Mouse (Mus musculus): ENCODE results near the gene Scn10a.

Scn10a gene

DNA sequence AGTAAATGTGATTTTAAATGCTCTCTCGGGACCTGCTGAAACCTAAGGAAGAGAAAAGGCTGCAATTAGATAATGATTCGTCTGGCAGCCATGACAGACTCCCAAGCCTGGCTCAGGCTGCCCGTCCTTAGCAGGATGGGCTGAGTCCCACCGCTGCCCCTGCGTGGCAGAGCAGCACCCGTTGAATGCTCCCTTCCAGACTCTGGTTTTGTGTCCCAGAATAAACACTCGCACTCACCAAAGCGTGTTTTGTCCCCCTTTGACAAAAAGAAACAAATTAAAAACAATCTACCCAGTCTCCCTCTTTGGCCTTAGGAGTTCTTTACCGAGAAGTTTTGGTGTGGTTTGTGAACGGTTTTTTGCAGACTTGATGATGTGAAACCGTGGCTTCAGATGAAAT lies at the start of gene Scn10a:
Gene Scn10a, minus strand, starts transcription at position 101 of the 400 bp plus-strand sequence.
- DNase-seq (ENCODE audit: low spot score in 2 of 2), result no peak

DNA sequence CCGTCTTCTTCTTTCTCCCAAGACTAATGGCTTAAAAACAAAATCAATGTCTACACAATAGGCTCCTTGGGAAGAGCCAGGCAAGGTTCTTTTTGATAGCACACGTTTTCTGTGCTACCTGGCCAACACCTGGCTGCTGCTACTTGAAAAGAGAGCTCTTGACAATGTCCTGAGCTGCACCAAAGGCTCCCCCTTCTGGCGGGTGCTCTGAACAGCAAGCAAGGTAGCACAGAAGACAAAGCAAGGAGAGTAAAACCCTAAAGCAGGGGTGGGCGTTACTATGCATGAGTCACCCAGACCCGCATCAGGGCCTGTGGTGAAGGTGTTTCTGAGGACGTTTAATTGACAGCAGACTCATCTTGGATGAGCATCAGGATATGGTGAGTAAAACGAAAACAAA lies 49.5 kb upstream of the Scn10a start:
- DNase-seq (ENCODE audit: low spot score in 2 of 2), result no peak

DNA sequence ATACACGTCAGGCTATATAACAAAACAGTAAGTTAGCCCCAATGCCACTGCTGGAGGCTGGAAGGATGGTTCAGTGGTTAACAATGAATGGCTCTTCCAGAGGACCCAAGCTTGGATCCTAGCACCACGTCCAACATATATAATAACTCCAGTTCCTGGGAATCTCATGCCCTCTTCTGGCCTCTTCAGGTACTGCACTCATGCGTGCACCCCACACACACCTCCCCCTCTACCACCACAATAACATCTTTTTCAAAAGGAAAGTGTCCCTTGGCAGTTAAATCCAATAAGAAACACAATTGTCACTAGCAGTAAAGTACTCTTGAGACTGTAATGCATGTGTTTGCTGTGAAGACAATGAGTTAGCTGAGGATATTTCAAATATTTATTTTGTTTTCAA lies 41.1 kb upstream of the Scn10a start:
- DNase-seq (ENCODE audit: low spot score in 2 of 2), result no peak

DNA sequence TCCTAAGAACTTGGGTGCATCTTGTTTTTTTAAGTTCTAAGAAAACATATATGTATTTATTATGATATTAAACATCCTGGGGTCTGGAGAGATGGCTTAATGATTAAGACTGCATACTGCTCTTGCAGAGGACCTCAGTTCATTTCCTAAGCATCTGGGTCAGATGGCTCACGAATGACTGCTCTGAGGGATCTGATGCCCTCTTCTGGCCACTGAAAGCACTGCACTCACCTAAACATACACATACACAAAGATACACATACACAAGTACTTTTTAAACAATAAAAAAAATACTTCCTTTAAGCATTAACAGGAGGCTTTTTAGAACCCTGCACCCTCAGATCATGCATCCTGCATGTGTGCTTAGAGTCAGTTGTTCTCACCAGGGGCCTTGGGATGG lies 40.3 kb upstream of the Scn10a start:
- DNase-seq (ENCODE audit: low spot score in 2 of 2), result no peak

DNA sequence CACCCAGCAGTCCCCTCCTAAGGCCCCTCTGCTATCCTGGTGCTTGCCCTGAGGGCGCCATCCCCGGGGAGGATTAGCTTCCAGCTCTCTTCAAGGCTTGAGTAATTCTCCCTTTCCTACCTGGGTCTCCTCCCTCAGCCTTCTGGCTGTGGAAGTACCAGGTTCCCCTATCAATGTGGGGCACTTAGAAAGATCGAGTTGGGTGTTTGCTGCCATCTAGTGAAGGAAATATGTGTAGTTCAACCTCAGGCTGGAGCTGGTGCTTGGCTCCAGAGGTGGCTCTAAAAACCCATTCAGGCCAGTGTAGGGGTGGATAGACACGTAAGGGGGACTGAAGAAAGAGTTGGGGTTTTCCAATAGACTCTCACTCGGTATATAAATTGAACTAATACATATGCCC lies 32.4 kb upstream of the Scn10a start:
- DNase-seq (ENCODE audit: low spot score in 2 of 2), result peak in 1 of 2 experiments; percentile 22

DNA sequence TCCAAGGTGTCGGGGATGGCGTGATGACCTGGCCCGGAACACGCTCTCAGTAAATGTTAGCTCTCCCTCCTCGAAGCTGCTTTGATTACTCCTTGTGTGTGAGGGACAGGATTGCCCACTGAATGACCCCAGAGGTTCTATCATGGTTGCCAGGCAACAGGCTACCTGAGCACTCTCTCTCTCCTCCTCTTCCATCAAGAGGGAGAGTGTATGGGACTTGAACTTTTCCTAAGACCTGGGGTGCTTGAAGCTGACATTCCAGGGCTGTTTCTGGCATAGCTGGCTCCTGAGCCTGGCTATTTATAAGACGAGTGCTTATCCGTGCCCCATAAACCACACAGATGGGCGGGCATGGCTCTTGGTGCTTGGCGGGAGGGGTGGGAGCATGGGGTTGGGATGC lies 30.0 kb upstream of the Scn10a start:
- no peak for DNase-seq (ENCODE audit: low spot score in 2 of 2)

DNA sequence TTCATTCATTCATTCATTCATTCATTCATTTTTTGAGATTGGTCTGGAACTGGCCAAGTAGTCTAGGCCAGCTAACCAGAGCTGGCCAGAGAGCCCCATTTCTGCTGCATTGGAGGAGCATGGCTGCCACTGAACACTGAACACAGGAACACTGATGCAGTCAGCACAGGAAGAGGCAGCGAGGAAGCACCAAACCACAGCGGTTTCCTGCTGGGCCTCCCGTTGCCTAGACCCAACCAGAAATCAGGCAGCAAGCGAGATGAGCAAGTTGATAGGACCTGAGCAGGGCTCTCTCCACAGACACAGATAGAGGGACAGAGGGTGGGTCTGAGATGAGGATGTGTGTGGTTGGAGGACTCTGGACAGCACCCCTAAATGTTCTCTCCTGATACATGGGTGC lies 24.8 kb upstream of the Scn10a start:
- DNase-seq (ENCODE audit: low spot score in 2 of 2), result no peak

DNA sequence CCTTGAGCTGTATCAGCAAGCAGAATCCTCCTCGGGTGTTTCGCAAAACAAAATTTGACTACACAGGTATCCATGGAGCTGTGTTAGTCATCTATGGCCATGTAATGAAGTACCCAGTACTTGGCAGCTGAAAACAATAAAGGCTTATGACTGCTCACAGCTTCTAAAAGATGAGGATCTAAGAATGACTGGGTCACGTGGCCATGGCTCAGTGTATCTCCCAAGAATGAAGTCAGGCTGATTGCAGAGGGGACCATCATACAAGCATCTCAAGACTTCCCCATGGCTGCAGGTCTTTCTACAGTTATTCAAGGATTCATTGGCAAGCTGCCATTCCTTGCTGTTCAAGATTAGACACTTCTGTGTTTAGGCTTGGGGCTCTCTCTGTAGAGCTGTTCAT lies 24.2 kb upstream of the Scn10a start:
- DNase-seq (ENCODE audit: low spot score in 2 of 2), result no peak

DNA sequence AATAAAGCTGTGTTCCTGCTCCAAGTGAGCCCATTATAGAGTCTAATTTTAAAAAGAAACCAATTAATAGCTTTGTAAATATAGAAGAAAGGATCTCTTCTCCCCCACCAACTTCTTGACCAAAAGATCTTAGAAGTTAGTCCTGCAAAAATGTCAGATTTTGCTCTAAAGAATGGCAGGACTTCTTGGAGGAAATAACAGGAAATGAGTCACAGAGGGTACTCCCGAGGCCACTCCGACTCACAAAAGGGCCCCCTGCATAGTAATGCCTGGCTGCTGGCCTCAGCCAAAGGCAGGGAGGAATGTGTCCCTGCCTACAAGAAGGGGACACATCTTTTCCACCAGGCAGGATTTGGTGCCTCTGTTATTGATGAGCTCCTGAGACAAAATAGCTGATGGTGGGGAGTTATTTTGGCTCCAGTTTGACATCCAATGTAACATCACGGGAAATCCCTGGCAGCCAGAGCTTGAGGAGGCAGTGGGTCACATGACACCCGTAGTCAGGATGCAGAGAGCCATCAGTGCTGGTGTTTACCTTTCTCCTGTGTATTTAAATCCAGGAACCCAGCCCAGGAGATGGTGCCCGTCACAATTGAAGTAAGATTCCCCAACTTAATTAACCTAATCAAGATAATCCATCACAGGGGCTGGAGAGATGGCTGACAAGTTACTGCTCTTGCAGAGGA lies 22.1 kb upstream of the Scn10a start:
- no peak for DNase-seq (ENCODE audit: low spot score in 2 of 2)

DNA sequence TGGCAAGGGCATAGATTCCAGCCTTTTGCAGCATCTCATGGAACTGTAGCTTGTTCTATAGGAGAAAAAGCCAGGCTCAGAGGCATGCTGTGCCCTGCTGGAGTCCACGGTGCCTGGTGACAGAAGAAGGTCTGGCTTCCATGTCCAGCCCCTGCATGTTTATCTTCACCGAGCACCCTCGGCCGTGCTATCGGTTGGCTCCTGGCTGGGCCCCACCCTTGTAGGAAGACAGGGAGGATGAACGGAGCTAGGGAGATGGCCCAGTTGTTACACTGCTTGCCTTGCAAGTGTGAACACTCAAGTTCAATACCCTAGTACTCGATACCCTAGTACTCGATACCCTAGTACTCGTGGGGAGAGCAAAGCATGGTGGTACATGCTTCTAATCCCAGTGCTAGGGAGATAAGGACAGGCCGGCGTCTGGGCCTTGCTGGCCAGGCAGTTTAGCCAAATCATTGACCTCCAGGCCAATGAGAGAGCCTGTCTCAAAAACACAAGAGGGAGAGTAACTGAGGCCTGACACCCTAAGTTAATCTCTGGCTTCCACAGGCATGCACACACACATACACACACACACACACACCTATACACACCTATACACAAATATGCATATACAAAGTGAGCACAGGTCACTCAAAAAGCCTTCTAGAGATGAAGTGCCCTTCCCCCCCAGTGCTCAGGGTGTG lies 9.4 kb upstream of the Scn10a start:
- DNase-seq (ENCODE audit: low spot score in 2 of 2), result no peak

DNA sequence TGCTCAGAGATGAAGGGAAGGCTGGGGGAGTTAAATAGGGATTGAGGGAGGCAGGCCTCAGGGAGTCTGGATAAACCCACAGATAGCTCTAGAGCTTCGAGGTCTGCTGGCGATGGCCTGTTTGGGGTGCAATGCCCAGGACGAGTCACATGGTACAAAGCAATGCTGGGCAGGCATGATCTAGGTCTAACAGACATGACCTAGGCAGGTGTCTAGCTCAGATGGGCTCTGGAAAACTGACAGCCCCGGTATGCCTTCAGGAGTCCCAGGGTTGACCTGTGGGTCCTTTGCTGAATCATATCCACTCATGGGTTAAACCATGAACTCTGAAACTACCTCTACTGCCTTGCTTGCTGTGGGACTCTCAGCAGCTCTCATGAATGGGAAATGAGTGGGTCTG lies 7.9 kb upstream of the Scn10a start:
- no peak for DNase-seq (ENCODE audit: low spot score in 2 of 2)

DNA sequence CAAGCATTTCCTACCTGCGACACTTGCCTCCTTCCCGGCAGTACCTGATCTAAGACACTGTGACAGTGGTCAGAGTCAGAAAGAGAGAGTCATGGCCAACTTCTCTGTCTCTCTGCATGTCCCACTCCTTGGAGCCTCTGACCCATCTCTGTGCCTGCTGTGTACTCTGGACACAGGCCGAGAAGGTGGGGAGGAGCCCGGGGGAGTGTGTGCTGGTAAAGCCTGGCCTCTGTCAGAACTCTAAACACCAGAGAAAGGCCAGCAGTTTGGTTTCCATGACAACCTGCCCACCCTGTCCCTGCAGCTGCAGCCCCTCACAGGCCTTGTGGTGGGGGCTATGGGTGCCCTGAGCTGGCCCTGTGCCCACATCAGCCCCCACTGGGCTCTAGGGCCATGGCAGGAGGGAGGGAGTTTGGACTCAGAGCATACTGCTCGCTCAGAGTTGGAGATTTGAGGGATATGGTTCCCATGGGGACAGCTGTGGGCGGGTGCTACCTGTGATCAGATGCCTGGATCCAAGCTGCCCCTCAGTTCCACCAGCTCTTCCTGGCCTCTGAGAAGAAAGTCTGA lies 6.3 kb upstream of the Scn10a start:
- DNase-seq (ENCODE audit: low spot score in 2 of 2), result no peak

DNA sequence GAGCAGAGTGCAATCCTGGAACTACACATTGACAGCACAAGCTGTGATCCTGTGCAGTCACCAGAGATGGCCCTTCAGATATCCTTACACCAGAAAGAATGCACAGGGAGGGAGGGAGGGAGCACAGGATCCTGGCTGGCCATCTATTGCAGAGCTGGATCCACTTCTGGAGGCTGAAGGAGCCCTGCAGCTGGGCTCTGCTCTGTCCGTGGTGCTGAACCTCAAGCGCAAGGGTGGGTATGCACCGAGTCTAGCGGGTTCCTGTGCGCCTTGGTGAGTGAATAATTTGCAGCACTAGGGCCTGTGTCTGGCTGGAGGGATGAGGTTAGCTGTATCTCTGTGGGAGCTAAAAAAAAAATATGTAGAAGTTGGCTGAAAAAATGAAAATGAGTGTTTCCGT lies 12.4 kb downstream of the Scn10a start:
- peak in 1 of 2 experiments; percentile 17 for DNase-seq (ENCODE audit: low spot score in 2 of 2)

DNA sequence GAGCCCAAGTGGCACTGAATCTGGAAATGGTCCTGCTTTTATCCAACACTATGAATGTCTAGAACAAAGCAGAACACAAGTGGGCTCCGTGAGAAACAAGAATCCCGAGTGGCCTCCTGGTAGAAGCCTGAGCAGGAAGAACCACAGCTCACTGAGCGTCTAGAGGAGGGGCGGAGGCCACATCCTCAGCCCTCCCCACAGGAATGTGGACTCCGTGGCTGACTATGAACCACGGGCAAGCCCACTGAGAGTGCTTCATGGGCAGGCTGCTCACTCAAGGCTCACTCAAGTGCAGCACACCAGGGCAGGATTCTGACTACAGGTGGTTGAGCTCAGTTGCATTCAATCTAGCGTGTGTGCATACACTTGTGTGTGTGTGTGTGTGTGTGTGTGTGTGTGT lies 27.6 kb downstream of the Scn10a start:
- no peak for DNase-seq (ENCODE audit: low spot score in 2 of 2)

DNA sequence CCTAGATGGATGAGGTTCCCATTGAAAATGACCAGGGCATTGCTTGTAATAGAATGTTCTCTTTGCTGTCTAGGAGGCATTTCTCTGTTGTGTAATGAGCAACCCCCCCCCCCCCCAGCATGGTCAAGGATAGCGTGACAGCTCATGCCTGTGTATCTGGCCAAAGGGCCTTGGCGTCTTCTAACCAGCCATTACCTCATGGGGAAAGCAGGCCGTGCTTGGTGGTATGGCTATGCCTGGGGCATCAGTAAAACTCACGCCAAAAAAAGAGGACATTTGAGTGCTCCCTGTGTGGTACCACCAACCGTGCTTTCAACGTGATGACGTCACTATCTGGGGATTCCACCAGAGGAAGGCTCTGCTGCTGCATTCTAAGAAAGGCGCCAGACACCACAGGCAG lies 28.1 kb downstream of the Scn10a start:
- no peak for DNase-seq (ENCODE audit: low spot score in 2 of 2)

DNA sequence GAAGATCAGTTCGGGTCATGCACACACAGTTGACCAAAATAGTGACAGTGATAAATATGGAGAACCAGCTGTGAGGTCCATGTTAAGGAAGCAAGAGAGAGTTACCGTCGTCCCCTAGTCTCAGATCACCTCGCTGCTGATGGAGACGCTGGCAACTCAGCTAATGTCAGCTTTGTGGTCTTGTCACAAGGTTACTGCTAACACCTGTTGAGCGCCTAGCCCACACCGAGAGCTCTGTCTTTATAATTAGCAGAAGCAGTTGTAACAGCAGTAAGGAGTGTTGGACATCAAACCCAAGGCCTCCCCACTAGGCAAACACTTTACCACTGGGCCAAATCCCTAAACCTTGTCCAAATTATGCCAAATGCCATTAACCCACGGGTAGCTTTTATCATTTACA lies 31.2 kb downstream of the Scn10a start:
- DNase-seq (ENCODE audit: low spot score in 2 of 2), result no peak

DNA sequence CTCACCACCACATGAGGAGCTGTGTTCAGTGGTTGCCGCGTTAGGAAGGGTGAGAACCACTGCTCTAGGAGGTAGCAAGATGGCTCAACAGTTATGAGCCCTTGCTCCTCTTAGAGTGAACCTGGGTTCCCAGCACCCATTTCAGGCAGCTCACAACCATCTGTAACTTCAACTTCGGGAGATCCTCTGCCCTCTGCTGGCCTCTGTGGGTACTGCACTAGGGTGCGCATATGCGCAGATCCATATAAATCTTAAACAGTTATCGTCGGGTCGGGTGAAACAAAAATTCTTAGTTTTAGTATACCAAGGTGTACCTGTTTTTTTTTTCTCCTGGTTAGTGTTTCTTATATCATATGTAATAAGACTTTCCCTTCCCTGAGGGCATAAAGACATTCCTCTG lies 32.9 kb downstream of the Scn10a start:
- no peak for DNase-seq (ENCODE audit: low spot score in 2 of 2)

DNA sequence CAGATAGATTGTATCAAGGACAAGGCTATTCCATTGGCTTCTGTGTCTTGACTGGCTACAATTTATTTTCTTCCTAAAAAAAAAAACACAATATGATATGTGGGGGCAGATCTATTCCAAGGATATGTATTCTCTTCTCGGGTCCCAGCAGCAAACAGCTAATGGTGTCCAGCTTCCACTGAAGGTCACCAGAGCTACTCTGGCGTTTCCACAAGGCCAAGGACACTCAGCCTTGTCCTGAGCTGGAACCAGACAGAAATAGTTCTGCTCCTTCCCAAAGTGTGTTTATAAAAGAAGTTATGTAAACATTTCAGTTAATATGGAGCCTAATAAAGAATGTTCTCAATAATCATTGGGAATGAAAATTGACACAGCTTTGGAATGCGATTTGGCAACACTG lies 38.2 kb downstream of the Scn10a start:
- DNase-seq (ENCODE audit: low spot score in 2 of 2), result no peak

DNA sequence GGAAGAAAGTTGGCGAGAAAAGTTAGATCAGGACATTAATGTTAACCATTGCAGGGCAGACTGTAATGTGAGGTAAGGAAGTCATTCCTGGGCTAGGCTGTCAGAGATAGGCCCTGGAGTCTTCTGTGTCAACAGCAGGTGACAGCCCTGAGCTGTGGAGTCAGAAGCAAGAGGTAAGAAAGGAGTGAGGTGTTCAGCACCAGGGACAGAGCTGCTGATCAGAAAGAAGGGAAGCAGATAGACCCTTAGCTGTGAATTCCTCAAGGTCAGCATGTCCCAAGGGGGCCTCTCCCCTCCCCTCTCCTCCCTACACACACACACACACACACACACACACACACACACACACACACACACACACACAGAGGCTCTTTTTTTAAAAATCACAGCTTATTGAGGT lies 55.0 kb downstream of the Scn10a start:
- no peak for DNase-seq (ENCODE audit: low spot score in 2 of 2)

DNA sequence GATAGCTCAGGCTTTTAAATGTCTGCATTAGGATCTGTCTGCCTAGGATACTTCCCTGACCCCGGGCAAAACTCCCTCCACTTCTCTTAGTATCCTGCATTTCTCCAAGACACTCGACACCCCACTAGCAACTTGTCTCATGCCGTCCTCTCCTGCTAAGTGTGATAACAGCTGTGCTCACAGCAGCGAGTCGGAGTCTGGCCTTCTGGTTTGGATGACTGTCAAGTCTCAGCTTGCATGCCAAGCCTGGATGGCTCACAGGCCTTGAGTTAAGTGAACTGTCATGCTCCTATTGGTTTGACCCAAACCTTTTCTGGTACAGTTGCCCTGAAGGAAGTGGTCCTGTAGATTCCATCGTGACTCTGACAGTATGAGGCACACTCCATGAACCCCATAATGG lies 63.0 kb downstream of the Scn10a start:
- DNase-seq (ENCODE audit: low spot score in 2 of 2), result no peak

DNA sequence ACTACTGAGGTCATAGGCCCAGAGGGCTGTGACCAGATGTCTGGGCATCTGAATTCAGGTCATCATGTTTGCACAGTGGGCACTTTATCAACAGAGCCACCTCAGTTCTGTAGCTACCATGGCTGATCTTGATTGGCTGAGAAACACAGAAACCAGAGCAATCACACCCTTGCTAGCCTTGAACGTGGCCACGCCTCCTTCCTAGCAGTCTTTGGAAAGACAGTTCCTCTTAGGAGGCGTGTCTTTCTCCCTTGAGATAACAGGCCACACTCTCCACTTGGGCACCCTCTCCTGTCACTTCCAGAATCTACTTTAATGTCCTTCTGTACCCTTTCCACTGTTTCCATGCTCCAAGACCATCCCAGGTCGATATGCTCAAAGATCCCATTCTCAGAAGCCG lies 65.4 kb downstream of the Scn10a start:
- no peak for DNase-seq (ENCODE audit: low spot score in 2 of 2)

DNA sequence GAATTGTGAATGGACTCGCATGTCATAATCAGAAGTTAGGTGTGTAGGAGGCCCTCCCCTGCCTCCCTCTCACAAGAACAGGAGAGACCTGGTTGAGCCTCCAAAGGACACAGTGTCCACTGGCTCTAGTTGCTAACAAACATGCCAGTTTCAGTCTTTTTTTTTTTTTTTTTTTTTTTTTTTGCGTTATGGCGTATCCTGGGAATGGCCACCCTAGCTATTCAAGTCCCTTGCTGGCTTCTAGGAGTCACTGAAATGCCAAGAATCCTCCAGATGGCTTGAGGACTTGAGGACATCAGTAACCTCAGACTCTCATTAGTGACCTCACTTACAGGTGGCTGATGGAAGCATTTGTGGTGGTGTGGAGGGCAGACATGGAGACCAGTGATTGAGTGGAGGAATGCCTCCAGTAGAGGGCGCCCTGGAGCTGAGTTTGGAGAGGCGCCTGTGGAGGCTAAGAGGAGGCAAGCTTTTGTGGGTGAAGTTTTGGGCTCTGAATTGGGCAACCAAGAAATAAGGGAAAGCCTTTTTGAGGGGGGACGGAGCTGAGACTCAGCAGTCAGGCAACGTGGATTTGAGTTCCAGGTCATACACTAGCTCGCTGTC lies 72.1 kb downstream of the Scn10a start:
- peak in 1 of 2 experiments; percentile 47 for DNase-seq (ENCODE audit: low spot score in 2 of 2)

DNA sequence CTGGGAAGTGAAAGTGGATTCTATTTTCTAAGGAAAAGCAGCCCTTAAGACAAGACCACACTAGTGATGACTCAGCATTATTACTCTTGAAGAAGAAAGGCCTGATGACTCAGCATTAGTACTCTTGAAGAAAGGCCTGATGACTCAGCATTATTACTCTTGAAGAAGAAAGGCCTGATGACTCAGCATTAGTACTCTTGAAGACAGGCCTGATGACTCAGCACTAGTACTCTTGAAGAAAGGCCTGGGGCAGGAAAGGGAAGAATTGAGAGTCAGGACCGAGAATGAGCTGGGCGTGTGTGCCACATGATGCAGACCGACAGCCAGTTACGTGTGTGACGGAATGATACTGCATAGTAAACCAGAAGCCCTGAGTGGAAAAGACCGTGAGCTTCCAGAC lies 77.1 kb downstream of the Scn10a start:
- DNase-seq (ENCODE audit: low spot score in 2 of 2), result no peak
